Mouse (Mus musculus): ENCODE measurements around the gene Frmd5.

DNA sequence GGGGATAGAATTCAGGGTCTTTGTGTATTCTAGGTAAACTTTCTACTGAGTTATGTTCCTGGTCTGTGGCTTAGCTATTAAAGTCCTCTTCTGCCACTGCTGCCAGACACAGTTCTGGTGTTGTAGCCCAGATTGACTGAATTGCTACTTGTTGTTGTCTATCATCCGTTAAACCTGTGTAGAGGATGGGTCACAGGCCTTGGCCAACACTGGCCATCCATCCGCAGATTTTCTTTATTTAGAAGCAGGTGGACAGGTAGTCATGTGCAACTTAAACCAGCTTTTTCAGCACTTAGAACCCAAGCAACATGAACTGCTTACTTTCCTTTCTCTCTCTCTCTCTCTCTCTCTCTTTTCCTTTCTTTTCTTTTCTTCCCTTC, 298.9 kb downstream of the Frmd5 start:
- TF ChIP-seq CTCF (IDR thresholded peaks at IDR 0.05; ENCODE audit: borderline replicate concordance, extremely low read depth, insufficient read depth, insufficient read length) = no peak
- TF ChIP-seq POLR2A (IDR thresholded peaks at IDR 0.05; ENCODE audit: borderline replicate concordance, extremely low read depth, insufficient read depth, insufficient read length, poor library complexity, severe bottlenecking) = no peak

Measured in brain, embryonic 14.5 days (tissue).